Mouse (Mus musculus): ENCODE measurements around the gene Ppp1r3g. TPM values are rescaled to one million over a fixed set of nuclear protein-coding genes. Genes with fewer than 3 reads are reported as not detected.

Ppp1r3g gene
- total RNA-seq, 4 experiments from 2014 or later = 0.40 to 1.6 (median 0.98) TPM

DNA sequence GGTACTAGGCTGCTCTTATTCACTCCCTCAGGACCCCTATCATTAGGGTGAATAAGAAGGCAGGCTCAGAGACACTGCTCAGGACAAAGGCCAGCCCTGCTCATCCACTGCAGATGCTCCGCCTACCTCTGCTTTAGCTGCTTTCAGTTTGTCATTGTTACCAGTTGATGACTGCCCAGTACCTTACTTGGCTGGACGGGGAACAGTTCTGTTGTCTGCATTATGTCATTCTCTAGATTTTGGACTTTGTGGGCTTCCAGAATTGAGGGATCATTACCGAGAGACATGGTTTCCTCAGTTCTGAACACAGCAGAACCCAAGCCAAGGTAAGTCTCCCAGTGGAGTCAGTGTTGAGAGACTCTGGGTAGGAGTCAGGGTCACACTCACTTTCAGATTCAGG is 36.6 kb downstream of the Ppp1r3g start:
- DNase-seq (ENCODE audit: low spot score) = no peak

GRCm38 (mm10) chr13:35995696-35996426 is 37.2 kb downstream of the Ppp1r3g start:
- DNase-seq (ENCODE audit: low spot score) = no peak

DNA sequence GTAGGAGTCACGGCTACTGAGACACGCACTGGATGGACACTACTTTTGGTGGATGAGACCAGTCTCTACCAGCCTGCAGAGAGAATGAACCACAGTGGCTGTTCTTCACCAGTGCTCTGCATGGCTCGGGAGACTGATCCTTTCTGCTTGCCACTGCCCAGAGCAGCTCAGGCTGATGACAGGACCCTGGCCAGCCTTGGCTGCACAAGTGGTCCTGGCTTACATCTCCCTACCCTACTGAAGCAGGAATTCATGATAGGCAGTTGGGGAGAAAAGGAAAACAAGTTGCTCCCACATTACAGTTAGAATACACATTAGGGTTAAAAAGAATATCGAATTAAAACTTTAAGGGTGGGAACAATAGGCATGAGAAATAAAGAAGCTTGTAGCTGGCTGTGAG is 39.0 kb downstream of the Ppp1r3g start:
- DNase-seq (ENCODE audit: low spot score) = peak; percentile 26

- no peak for DNase-seq (ENCODE audit: low spot score)
Measured at GRCm38 (mm10) chr13:36000798-36001197, 42.2 kb downstream of the Ppp1r3g start.

DNA sequence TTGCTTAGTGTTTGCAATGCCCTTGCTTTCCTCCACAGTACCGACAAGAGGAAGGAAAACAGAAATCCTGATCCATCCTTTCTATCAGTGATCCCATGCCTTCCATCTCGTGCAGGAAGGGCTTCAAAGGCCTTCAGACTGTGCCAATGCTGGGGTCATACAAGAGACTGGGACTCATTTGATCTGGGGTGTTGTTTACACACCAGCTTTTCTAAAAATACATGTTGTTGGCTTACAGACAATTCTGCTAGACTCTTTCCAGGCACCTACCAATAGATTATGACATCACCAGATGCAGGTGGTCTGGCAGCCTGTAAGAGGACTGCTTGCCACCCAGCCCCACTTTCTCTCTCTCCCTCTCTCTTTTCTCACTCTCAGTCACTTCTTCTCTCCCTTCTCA is 51.3 kb downstream of the Ppp1r3g start:
- peak; percentile 55 for DNase-seq (ENCODE audit: low spot score)

DNA sequence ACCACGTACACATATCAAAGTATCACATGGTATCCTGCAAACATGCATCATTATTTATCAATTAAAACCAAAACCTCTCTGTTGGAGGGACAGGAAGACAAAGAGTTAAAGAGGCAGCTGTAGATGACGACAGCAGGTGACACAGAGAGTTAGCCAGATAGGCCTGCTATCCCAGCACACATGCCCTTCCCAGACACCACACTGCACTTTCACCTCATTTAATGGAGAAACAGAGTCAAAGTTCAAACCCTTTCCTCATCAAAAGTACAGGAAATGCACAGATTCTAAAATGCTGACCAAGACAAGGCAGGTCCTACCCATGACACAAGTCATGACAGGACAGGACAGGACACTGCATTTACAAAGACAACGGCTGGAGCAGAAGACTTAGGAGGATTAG is 57.0 kb downstream of the Ppp1r3g start:
- DNase-seq (ENCODE audit: low spot score) = no peak

DNA sequence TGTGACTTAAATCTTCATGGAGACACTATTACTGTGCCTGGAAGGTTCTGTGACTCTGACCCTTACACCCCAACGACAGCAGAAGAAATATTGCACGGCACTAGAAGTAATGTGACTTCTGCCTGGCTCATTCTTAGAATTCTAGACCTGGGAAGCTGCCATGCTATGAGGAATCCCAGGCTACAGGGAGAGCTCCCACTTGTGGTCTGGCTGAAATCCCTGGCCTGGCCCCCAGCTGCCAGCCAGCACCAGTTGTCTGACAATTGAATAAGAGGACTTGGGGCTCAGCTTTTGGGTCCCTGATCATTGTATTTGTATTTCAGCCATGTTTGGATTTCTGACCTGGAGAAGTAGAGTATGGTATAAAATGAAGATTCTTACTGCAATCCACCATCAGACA is 59.4 kb downstream of the Ppp1r3g start:
- no peak for DNase-seq (ENCODE audit: low spot score)

GRCm38 (mm10) chr13:36019309-36020274 is 61.0 kb downstream of the Ppp1r3g start:
- DNase-seq (ENCODE audit: low spot score) = peak; percentile 72

Other genes with a start within 250 kb of the Ppp1r3g start
- 1 to 10 TPM; 6.4 to 7.6 (median 6.7) TPM for gene Rpp40, start 52.5 kb upstream of the Ppp1r3g start, total RNA-seq (2022)
- 10 to 100 TPM; 85.3 to 90.4 (median 87.3) TPM for gene Fars2, start 158.6 kb downstream of the Ppp1r3g start, total RNA-seq (2022)
- gene Lyrm4, start 158.7 kb downstream of the Ppp1r3g start, total RNA-seq (2022) = 10 to 100 TPM; 11.5 to 13.0 (median 11.9) TPM